Mouse (Mus musculus): Measurements from ENCODE around the gene Arid2.
A peak's percentile ranks its signal among the peaks of the same experiment; 100 is the strongest.
"Not testable (repeated sequence)": the region's sequence is repeated elsewhere in the genome, so short reads cannot be mapped to it uniquely, and the experiment has no call there.

Gene Arid2

DNA sequence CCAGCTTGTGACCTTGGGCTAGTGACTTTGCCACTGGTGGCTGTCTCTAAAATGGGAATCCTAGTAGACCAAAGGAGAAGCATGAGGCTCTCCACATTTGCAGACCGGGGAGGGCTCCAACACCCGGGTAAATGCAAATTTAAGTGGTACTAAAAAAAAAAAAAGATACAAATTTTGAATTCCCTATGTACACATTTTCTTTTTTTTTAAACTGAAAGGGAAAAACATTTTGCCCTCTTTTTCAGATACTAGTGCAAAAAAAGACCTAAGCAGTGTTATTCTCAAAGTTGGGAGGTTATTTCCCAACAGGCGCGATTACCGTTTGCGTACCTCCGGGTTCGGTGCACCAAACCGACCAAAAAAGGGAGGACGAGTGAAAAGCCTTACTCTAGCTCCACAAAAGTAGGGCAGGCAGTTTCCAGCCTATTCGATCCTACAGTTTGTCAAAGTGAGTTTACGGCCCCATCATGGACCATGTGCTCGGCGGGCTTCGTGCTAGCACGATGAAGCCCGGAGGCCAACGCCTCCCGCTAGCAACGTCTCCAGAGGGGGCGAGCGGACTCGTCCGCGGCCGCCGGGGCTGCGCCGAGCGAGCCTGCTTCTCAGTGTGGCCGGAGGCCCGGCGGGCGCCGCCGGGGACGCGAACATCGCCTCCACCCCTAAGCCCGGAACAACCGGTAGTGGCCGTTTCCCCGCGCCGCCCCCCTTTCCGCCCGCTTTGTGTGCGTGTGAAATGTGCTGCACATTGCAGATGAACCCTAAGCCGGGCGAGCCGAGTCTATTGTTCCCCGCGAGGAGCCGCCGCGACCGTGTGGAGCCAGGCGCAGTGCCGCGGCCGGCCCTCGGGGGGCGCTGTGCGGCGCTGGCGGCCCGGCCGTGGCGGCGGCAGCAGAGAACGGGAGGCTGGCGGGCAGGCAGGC, 1.0 kb upstream of the Arid2 start:
- peak; percentile 93 to 98 for DNase-seq

DNA sequence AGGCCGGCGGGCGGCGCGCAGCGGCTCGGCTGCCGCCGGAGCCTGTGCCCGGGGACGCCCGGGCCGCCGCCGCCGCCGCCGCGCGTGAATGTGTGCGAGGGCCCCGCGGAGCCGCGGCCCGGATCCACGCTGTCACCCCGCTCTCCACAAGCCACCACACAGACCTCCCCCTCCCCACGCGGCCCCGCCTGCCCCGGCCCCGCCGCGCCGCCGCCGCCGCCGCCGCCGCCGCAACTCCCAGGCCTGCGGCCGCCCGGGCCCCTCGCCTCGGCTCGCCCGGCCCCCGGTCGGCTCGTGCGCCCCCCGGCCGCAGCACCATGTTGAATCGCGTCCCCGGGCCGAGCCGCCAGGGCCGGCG, 404 bp upstream of the Arid2 start:
- DNase-seq = no peak

DNA sequence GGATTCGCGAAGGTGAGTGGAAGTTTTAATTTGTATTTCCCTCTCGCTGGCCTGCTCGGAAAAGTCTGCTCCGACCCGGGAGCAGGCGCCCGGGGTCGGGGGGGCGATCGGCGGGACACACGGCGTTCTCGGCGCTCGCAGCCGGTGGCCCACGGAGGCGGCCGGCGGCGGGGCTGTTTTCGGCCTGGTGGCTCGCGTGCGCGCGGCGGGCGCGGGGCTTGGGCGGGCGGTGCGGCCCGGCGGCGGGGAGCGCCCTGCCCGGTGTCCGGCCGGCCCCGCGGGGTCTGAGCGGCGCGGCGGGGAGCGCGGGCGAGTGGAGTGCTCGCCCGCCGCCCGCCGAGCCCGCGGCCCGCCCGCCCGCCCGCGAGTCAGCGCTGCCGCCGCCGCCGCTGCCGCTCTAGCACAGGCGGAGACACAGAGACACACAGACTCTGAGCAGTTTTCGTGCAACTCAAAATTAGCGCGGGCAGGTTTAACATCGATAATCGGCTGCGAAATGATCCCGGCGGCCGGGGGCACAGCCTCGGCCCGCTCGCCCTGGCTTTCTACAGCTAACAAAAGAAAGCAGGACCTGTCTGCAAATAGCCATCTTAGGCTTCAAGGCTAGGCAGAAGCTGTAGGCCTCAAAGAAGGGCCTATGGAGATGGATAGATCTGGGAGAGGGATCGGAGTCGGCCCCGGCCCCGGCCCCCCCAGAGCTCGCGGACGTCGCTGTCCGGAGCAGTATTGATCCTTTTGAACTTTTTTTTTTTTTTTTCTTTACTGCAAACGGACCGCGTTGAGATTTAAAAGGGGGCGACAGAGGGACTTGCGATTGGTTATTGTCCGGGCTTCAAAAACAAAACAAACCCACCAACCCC, 888 bp downstream of the Arid2 start:
- peak; percentile 46 to 66 for DNase-seq

DNA sequence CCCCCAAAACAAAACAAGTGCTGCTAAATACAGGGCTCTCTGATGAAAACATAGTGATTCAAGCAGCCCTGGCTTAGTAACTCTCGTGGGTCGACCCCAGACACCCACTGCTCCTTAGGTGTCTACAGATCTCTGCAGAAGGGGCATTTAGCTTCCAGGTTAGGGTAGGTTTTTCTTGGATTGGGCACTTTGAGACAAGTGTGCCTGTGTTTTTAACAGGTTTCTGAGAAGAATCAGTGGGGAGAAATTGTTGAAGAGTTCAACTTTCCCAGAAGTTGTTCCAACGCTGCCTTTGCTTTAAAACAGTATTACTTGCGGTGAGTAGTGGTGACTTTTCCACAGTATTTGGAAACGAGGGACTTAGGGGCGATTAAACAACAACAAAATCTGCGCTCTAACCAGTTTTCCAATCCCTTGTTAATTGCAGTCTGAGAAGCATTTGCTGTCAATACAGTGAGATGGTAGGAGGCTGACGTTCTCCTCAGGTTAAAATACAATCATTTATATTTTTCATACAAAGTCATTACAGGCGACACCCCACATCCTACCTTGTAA, 1.6 kb downstream of the Arid2 start:
- no peak for DNase-seq

DNA sequence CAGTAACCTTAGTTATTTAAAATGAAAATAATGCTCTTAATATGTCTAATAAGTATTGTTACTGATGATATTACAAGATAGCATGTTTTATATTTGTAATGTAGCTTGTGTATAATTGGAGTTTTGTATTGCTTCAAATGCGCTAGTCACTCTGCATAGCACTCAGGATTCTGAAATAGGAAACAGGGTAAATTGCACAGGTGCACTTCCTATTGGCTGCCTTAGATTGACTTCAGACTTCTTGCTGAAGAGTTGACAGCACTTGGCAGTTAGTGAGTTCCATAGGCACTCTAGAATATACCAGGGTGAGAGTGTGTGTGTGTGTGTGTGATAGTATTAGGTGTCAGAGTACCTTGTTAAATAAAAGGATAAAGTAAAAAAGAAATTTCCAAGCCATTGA, 2.7 kb downstream of the Arid2 start:
- DNase-seq = no peak

DNA sequence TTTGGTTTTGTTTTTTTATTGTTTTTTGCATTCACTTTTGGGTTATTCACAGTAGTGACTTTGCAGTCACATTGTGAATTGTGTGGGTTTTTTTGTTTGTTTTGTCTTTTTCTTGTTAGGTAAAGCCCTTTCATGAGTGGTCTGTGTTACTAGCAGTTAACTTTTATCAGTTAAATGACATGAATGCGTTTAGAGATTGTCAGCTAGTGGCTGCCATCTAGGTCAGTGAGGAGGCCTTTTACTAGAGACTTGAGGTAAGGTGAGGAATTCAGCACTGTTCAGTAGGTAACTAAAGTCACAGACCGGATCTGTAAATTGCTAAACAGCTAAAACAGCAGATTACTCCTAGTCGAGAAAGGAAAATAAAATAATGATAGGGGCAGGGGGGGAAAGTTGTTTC, 6.1 kb downstream of the Arid2 start:
- DNase-seq = no peak

DNA sequence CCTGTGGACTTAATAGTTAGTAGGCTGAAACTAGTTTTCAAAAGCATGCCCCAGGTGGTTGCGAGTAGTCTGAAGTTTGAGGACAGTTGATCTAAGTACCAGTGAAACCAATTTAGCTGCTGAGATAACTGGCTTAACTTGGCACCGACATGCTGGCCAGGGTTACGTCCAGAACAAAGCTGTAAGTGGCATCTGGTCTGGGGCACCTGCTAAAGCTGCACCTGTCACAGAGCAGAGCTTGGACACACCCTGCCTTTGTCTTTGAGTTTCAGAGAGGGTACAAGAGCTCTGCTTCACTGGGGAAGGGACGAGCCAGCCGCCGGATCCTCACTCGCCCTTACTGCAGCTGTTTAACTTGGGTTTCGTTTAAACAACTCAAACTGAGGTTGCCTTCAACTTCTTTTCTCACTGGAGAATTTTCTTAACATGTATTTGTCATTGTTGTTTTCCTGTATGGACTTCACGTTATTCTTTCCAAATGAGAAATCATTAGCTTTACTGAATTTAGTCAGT, 9.8 kb downstream of the Arid2 start:
- no peak for DNase-seq

DNA sequence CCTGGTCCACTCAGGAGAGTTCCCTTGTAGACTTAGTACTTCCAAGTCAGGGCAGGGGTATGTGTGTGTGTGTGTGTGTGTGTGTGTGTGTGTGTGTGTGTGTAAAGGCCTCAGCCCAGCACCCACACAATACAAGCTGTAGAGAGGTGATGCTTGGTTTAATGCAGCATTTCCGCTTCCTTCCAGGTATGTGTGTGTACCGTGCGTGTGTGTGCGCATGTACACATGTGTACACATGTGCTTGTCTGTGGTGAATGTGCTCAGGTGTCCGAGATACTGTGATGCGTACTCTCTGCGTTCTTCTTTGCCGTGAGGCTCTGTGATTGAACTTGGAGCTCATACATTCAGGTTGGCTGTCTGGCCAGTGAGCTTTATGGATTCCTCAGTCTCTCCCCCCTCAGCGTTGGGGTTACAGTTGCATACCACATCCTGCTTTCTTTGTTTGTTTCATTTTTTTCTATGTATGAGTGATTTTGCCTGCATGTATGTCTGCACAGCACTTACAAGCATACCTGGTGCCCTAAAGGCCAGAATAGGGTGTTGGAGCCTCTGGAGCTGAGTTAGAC, 10.4 kb downstream of the Arid2 start:
- no peak for DNase-seq

DNA sequence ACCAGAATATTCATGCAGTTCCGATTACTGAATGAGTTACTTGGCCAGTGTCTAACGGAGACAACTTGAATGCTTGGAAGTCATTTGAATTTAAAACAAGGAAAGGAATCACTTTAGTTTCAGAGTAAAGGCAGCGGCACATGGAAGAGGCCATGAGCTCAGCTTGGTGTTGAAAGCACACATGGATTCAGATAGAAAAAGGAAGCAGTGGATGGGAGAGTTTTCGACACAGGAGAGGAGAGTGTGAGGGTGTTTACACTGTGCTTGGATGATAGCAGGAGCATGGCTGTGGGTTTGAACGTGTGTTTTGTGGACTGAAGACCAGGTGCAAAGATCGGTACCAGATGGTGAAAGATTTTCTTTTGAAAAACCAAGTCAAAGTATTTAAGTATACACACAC, 22.0 kb downstream of the Arid2 start:
- no peak for DNase-seq

DNA sequence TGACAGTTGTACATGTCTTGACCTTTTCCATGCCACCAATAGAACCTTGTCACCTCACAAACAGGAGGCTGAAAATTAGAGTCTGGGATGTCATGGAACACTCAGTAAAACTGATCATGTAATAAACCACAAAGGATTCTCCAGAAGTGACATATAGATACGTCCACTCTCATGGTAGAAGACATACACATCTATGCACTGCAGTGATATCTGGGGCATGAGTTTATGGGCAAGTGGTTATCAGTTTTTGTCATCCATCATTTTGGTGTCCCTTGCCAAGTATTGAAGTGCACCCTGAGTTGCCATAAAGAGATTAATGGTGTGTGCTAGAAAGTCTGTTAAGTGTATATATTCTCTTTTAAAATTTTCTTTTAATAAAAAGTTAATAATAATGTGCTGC, 25.6 kb downstream of the Arid2 start:
- DNase-seq = no peak

DNA sequence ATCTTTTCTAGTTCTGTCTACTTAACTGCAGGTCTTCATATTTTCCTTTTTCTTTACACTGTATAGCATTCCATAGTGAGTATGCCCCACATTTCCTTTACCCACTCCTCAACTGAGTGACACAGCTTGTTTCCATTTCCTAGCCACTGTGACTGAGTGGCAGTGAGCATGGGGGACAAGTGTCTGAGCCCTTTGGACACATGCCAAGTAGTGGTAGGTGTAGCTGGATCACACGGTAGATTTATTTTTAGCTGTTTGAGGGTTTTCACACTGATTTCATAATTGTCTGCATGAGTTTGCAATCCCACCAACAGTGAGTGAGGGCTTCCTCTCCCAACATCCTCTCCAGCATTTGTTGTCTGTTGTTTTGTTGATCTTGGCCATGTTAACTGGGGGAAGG, 28.3 kb downstream of the Arid2 start:
- no peak for DNase-seq

DNA sequence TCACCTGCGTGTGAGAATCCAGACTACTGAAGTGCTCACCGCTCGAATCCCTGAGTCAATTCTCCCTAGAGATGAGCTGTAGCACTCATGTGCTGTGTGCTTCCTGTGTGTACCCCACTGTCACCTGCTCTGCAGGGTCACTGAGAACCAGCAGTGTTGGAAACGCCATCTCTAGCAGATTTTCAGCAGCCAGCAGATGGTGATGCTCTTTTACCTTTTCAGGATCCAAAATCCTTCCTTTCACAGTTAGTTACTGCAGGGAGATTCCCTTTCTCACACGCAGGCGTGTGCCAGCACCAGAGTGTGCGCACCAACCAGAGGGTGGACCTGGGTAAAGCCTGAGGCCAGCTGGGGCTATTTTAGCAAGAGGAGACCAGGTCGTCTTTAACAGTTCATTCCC, 32.0 kb downstream of the Arid2 start:
- DNase-seq = peak; percentile 49 to 59

DNA sequence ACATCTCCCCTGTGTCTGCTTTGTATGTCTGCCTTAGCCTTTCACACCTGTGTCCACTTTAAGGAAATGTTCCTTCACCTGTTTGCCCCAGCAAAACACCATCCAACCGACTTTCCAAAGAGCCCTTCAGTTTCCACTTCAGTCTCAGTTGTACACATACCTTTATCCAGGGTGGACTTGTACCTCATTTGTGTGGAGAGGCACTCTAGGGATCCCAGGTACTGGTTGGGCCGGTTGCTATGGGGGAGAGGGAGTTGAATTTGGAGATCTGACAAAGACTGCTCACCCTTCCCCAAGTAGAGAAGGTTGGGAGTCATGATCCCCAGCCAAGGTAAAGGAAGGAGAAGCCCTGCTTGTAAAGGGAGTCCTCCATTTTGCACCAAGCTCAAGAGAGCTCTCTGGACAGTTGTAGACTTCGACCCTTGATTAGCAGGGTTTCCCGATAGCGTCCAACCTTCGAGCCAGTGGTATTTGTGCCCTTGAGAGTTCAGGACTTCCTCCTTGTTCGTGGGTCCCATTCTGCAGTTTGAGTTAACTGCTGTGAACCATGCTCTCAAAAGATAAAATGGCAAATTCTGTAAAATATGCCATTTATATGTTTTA, 38.5 kb downstream of the Arid2 start:
- DNase-seq = no peak

DNA sequence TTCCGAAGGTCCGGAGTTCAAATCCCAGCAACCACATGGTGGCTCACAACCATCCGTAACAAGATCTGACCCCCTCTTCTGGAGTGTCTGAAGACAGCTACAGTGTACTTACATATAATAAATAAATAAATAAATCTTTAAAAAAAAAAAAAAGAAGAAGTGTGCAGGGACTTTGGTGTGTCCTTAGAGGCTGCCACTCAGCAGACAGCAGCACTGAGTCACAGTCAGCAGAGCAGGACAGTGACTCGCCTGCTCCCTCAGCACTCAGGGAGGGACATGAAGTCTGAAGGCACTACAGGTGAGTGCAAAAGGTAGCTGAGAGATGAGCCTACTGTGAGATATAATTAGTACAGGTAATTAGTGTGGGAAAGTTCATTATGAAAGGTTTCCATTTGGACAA, 41.4 kb downstream of the Arid2 start:
- DNase-seq = not testable (repeated sequence)

DNA sequence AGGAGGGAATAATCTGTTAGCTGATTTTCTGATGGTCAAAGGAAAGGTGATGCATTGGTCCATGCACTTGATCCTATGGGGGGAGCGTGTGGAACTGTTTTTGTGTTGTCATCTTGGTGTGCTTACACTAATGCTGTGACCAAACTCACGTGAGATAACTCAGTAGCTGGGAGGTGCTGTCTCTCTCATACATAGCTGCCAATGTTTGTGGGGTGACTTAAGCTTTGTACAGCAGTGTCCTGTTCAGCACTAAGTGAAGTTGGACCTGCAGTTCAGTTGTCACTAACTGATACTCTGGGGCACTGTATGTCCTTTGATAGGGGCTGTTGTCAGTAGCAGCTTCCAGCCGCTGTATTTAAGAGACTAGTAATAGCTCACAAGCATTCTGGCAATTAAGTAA, 43.2 kb downstream of the Arid2 start:
- DNase-seq = no peak

DNA sequence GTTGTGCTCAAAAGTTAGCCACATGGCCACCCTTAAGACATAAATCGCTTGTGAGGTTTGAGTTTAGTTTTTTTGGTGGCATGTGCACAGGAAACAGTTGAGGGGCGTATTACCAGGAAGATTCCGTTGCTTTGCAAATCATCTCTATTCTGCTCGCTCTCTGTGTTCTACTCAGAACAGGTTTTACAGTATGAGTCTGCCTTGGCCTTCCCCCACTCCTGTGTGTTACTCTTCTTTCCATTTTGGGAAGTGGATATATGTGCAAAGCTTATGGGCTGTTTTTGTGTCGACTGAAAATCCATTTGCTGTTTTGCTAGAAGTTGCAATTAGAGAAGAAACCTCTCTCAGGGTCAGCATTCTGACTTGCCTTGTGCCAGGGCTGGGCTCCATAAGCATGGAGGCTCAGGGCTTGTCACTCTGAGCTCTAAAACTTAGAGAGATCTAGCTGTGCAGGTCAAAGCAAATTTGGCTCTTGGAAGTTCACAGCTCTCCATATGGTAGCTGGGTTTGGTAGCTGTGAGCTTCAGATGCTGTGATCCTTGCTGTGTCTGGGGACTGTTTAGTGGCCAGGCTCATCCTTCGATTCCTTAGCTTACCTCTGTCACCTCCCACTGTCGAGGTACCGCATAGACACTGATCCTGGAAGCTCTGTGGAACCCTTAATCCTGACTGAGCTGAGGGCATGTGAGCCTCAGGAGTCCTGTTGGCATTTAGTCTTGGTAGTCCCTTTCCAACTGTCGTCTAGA, 45.3 kb downstream of the Arid2 start:
- DNase-seq = no peak

DNA sequence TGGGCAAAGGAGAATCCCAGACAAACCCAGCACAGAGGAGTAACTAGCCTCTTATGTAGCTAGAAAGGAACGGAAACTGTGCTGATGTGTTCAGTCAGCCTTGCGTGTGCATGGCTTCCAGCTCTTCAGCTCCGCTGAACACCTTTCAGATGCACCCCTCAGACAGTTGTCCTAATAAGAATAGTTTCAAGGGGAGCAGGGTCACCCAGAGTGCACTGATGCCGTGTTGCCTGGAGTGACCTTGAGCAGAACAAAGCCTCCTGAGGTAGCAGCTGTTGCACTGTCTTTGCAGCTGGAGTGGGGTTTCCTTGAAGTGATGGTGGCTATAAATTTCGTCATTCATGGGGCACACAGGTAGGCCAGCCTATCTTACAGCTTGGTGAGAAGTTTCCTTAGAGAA, 46.0 kb downstream of the Arid2 start:
- no peak for DNase-seq

DNA sequence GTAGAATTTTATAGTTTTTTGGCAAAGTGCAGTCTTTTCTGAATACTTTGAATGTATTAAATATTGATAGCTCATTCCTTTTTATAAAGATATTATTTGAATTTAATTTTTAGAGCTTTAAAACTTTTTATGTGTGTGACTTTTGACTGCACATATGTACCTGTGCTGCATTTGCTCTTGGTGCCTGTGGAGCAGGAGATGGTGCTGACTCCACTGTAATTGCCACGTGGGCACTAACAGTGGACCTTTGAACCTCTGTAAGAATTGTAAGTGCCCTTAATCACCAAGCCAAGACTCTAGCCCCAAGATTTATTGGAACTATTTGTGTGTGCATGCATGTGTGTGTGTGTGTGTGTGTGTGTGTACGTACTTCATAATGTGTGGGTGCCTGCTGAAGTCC, 53.6 kb downstream of the Arid2 start:
- no peak for DNase-seq

DNA sequence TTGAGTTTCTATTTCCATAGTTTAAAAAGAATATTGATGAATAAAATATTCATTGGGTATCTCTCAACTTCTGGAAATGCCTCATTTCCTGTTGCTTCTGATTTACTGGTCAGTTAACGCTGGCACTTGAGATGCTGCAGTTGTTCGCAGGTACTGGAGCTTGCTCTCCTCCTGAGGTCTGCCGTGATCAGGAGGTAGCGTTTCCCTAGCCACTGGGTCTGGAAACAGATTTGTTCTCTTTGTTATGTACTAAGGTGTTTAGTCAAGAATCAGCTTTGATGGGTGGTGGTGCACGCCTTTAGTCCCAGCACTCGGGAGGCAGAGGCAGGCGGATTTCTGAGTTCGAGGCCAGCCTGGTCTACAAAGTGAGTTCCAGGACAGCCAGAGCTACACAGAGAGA, 54.8 kb downstream of the Arid2 start:
- DNase-seq = no peak

DNA sequence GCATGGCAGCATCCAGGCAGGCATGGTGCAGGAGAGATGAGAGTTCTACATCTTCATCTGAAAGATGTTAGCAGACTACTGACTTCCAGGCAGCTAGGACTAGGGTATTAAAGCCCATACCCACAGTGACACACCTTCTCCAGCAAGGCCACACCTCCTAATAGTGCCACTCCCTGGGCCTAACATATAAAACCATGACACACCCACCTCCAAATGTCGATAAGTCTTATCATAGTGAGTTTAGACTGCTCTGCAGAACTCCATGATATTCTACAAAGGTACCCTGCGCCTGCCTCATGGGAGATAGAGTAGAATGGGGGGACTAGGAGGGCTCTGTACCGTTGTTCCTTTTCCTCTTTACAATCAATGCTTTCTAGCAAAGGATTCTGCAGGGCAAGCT, 55.6 kb downstream of the Arid2 start:
- DNase-seq = no peak

DNA sequence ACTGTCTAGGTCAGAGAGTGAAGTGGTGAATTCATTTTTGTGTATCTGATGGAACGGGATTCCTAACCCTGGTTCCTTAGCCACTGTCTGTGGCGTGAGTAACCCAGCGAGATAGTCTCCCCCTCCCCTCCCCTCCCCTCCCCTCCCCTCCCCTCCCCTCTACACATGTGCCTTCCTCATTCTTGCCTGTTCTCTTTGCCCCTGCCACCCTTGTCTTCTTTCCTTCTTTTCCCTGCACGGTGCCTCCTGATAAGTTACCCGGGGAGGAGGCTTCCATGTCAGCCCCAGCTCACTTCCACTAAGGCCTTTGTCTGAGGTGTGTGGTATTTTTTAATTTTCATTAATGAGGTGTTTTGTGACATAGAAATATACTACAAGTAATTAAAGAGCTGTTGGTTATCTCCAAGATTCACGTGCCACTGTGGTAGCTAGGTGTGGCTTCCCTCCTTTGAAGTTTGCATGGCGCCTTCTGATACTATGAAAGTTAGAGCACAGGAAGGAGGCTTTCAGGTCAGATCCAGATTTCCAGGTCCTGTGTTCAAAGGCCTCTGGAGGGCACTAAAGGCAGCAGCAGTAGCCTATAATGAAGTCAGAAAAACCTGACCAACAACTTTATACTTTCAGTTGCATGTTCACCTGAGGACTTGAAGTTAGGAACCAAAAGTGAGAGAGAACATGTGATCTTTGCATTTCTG, 57.4 kb downstream of the Arid2 start:
- DNase-seq = no peak
